Comparison of ENCODE assay signal across 13 mouse cellular contexts in genomic region chr4:8154589-8155198, GRCm38 (mm10).
"Had no signal": no experiment of that assay in that cellular context is flagged by ENCODE, and none has a peak within 500 bp of the region (broad histone marks: within the 10 kb centered on the region; RNA-seq: fewer than 3 reads in every experiment).

No protein-coding gene starts in this region.

- H3K4me2 ChIP-seq: limb, embryonic 13.5 days; liver, embryonic 13.5 days; midbrain, embryonic 12.5 days; neural tube, embryonic 13.5 days had no signal

- H3K9ac ChIP-seq: limb, embryonic 13.5 days; liver, embryonic 13.5 days; midbrain, embryonic 12.5 days; neural tube, embryonic 13.5 days had no signal

- DNase-seq: left cerebral cortex, postnatal 4 days; liver, embryonic 13.5 days; lung, adult 18-20 months; retina, postnatal 1 day; right cerebral cortex, postnatal 4 days; spleen, adult 18-20 months; thymus, adult 18-20 months; thymus, postnatal 14 days had no signal

- H3K36me3 ChIP-seq: limb, embryonic 13.5 days; liver, embryonic 13.5 days; midbrain, embryonic 12.5 days; neural tube, embryonic 13.5 days had no signal

- H3K9me3 ChIP-seq: limb, embryonic 13.5 days; liver, embryonic 13.5 days; midbrain, embryonic 12.5 days; neural tube, embryonic 13.5 days had no signal

- H3K4me3 ChIP-seq: limb, embryonic 13.5 days; liver, embryonic 13.5 days; midbrain, embryonic 12.5 days; neural tube, embryonic 13.5 days had no signal

- H3K27me3 ChIP-seq: limb, embryonic 13.5 days; liver, embryonic 13.5 days; midbrain, embryonic 12.5 days; neural tube, embryonic 13.5 days had no signal

- H3K27ac ChIP-seq: limb, embryonic 13.5 days; liver, embryonic 13.5 days; midbrain, embryonic 12.5 days; neural tube, embryonic 13.5 days had no signal

- H3K4me1 ChIP-seq: limb, embryonic 13.5 days; liver, embryonic 13.5 days; midbrain, embryonic 12.5 days; neural tube, embryonic 13.5 days had no signal

- ATAC-seq: intestine, embryonic 16.5 days; midbrain, embryonic 16.5 days had no signal
